Mouse (Mus musculus): Measurements from ENCODE around the gene Rap2b.

- TF ChIP-seq CHD2 (IDR thresholded peaks at IDR 0.05; ENCODE audit: low read depth, low read length) = no peak
- TF ChIP-seq ZC3H11A (IDR thresholded peaks at IDR 0.05; ENCODE audit: borderline replicate concordance, low read depth, low read length) = no peak
- no peak for TF ChIP-seq MAFK (IDR thresholded peaks at IDR 0.05; ENCODE audit: insufficient read depth, low read depth, low read length)
- TF ChIP-seq ZNF384 (IDR thresholded peaks at IDR 0.05; ENCODE audit: low read depth, low read length) = no peak
Measured at GRCm38 (mm10) chr3:61362821-61363160, 1.4 kb downstream of the Rap2b start.

Measured in ES-E14 (cell line).